Mouse (Mus musculus) stomach, embryonic 16.5 days (tissue): ENCODE results near the gene Dhrs4. TPM values are rescaled to one million over a fixed set of nuclear protein-coding genes. Genes with fewer than 3 reads are reported as not detected.

Experiments
- ATAC-seq: fragments of 200-750 bp; cut with Nextera tagmentation; 2 replicates; pipeline ENCODE4 v1.8.0; 2017; ENCODE audit warnings: moderate number of reproducible peaks, moderate TSS enrichment; ENCODE audit not compliant: insufficient read depth, low FRiP score
- H3K27ac ChIP-seq: fragments of 300-500 bp; sonication (generic); 2 replicates; pipeline ENCODE4 v1.5.1; 2014; ENCODE audit warnings: low read length
- H3K27me3 ChIP-seq: fragments of 300-500 bp; sonication (generic); 2 replicates; pipeline ENCODE4 v1.6.1; 2014; ENCODE audit warnings: low read length, control low read depth, mixed read lengths; ENCODE audit not compliant: control insufficient read depth, insufficient read depth
- H3K36me3 ChIP-seq: fragments of 300-500 bp; sonication (generic); 2 replicates; pipeline ENCODE4 v1.6.1; 2014; ENCODE audit warnings: low read length; ENCODE audit not compliant: control insufficient read depth, insufficient read depth
- H3K4me1 ChIP-seq: fragments of 300-500 bp; sonication (generic); 2 replicates; pipeline ENCODE4 v1.6.1; 2014; ENCODE audit warnings: low read length, control low read depth, mixed read lengths; ENCODE audit not compliant: control insufficient read depth, insufficient read depth
- H3K4me2 ChIP-seq: fragments of 300-500 bp; sonication (generic); 2 replicates; pipeline ENCODE4 v1.6.1; 2014; ENCODE audit warnings: low read depth, low read length, mixed read lengths
- H3K4me3 ChIP-seq: fragments of 300-500 bp; sonication (generic); replicated peaks from 2 replicates; pipeline ENCODE4 v1.5.1; 2014; ENCODE audit warnings: mild to moderate bottlenecking, low read length
- H3K9ac ChIP-seq: fragments of 300-500 bp; sonication (generic); 2 replicates; pipeline ENCODE4 v1.6.1; 2014; ENCODE audit warnings: low read length
- H3K9me3 ChIP-seq: fragments of 300-500 bp; sonication (generic); replicated peaks from 2 replicates; pipeline ENCODE4 v1.6.1; 2016; ENCODE audit warnings: low read length, control low read depth; ENCODE audit not compliant: control insufficient read depth
- WGBS: fragments of 180-500 bp; shearing (Covaris S2); extraction: QIAGEN DNeasy Blood & Tissue Kit; methylation state at CpG from one replicate; pipeline ENCODE4 v1.1.7; 2014; 5-methylcytosine and 5-hydroxymethylcytosine counted together
- polyA plus RNA-seq: library from polyadenylated mRNA; unstranded; fragments of >200 nt; fragmentation: Nextera tagmentation; extraction: Ambion mirVana; gene quantifications from 2 replicates; pipeline ENCODE4 v1.2.1, GENCODE M21; 2015

Gene Dhrs4
- polyA plus RNA-seq: 108 and 109 TPM in 2 replicates

DNA sequence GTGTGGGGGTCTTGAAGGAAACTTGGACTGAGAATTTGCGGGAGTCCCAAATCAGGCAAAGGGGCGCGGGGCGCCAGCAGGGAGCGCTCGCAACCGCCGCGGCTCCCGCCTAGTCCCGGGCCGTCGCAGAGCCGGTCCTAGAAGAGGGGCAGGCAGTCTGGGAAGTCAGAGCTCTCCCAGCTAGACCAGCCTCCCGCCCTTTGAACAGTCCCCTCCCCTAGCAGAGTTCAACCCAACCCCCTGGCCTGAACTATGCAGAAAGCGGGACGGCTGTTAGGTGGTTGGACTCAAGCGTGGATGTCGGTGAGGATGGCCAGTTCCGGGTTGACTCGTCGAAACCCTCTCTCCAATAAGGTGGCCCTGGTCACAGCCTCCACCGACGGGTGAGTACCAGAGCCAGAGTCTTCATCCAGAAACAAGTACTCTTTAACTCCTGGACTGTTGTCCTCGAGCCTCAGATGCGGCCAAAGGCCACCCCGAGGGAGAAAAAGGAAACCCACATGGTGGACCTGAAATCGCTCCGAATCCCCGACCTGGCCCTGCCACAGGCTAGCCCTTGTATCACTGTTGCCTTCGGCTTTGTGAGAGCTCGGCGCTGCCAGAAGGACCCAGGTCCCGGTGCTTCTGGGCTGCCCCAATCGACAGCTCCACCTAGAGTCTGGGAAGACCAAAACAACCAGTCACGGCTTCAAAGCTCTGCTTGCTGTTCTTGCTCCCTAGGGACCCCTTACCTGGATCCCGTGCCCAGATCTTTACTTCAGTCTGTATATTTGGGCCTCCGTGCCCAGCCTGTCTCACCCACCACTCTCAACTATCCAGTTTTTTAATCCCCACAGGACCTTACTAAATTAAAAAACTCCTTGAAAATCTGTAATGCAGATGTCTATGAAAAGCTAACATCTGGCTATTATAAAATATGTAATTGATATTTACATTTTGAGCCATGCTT lies at the start of gene Dhrs4:
Gene Dhrs4 (plus strand): TSS at position 108 of the 949 bp plus-strand sequence.
- no peaks in the 10 kb centered on the region for H3K9me3 ChIP-seq
- H3K27ac ChIP-seq: peak within 1 kb of the TSS; percentile 94
- 1% methylated on average over 38 of the region's 38 CpGs for WGBS
- no peaks in the 10 kb centered on the region for H3K27me3 ChIP-seq
- H3K4me1 ChIP-seq: peaks cover 5% of the 10 kb centered on the region; the same call in 1 of the 2 replicates
- peak within 1 kb of the TSS; percentile 93 for H3K9ac ChIP-seq
- H3K4me3 ChIP-seq: peak within 1 kb of the TSS; percentile 80
- ATAC-seq: peak; percentile 98
- peak within 1 kb of the TSS; percentile 72 for H3K4me2 ChIP-seq
- no peaks in the 10 kb centered on the region for H3K36me3 ChIP-seq

DNA sequence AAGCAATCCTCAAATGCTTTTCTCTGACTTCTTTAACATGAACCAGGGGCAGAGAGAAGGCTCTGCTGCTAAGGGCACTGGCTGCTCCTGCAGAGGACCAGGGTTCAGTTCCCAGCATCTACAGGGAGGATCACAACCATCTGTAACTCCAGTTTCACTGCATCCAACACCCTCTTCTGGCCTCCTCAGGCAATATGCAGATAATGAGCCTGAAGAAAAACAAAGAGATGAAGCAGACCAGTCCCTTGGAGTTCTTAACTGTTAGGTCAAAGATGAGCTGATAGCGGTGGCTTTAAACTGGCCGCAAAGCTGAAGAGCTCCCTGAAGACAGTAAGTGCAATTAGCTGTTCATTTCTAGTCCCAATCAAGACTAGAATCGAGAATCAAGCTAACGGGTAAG lies 48.3 kb upstream of the Dhrs4 start:
- no peaks in the 10 kb centered on the region for H3K36me3 ChIP-seq
- no peak overlapping the region for H3K9ac ChIP-seq
- 80% methylated on average over 4 of the region's 4 CpGs for WGBS
- no peaks in the 10 kb centered on the region for H3K27me3 ChIP-seq
- H3K4me2 ChIP-seq: no peak overlapping the region
- H3K27ac ChIP-seq: no peak overlapping the region
- no peaks in the 10 kb centered on the region for H3K9me3 ChIP-seq
- H3K4me1 ChIP-seq: no peaks in the 10 kb centered on the region
- no peak overlapping the region for H3K4me3 ChIP-seq
- no peak for ATAC-seq

DNA sequence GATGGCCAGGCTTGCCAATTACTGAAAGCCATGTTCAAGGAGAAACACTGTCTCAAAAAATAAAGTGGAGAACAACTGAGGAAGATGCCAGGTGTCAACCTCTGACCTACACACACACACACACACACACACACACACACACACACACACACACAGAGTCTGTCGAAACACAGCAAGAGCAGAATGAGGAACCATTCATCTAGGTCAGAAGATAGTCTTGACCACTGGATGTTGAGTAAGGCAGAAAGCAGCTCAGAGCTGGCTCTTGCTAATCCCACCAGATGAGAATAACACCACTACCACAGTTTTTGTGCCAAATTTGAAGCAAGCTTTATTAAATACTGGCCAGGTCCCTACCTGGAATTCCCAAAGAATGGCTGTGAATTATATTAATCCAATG lies 45.5 kb upstream of the Dhrs4 start:
- no peak overlapping the region for H3K9ac ChIP-seq
- ATAC-seq: no peak
- no peak overlapping the region for H3K4me3 ChIP-seq
- no peaks in the 10 kb centered on the region for H3K36me3 ChIP-seq
- no peaks in the 10 kb centered on the region for H3K4me1 ChIP-seq
- H3K9me3 ChIP-seq: no peaks in the 10 kb centered on the region
- H3K27ac ChIP-seq: no peak overlapping the region
- H3K4me2 ChIP-seq: no peak overlapping the region
- H3K27me3 ChIP-seq: no peaks in the 10 kb centered on the region
- WGBS: 63% methylated on average over 1 of the region's 1 CpGs

DNA sequence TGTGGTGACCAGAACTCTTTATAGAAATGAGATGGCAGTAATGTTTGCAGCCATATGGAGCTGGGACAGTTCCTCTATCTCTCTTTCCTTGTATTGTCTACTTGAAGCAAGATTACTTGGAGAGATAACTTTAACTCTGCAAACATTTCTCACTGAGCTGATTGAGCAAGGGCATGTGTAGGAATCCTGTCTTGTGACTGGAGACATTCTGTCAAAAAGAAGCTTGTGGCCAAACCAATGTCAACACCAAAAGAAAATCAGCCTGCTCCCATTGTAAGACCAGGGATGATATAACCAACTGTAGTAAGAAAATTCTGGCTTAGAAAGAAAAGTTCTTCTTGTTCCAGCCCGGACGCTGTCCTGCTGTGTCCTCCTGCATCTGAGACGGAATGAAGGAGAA lies 43.7 kb upstream of the Dhrs4 start:
- no peak overlapping the region for H3K4me2 ChIP-seq
- no peaks in the 10 kb centered on the region for H3K36me3 ChIP-seq
- no peak overlapping the region for H3K4me3 ChIP-seq
- 86% methylated on average over 3 of the region's 3 CpGs for WGBS
- no peak overlapping the region for H3K9ac ChIP-seq
- H3K27me3 ChIP-seq: no peaks in the 10 kb centered on the region
- H3K9me3 ChIP-seq: no peaks in the 10 kb centered on the region
- no peak overlapping the region for H3K27ac ChIP-seq
- ATAC-seq: no peak
- H3K4me1 ChIP-seq: no peaks in the 10 kb centered on the region

DNA sequence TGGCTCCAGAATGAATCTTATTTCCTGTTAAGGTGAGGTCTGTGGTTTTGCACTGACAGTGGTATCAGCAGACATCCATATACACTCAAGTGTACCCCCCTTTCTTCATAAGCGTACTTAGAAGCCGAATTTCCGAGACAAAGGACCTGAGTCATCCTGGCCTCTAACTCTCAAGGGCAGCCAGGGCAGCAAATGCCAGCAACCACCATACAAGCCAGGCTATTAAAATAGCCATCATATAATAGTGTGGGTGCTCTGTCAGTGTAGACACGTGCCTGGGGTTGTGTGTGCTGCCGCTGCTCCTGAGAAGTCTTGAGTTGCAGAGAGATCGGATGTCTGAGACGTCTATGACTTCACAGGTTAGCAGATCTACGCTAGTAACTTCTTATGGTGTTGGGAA lies 41.4 kb upstream of the Dhrs4 start:
- ATAC-seq: no peak
- no peak overlapping the region for H3K27ac ChIP-seq
- 88% methylated on average over 8 of the region's 8 CpGs for whole genome bisulfite sequencing
- no peaks in the 10 kb centered on the region for H3K36me3 ChIP-seq
- no peak overlapping the region for H3K4me2 ChIP-seq
- H3K4me1 ChIP-seq: no peaks in the 10 kb centered on the region
- H3K9ac ChIP-seq: no peak overlapping the region
- no peaks in the 10 kb centered on the region for H3K9me3 ChIP-seq
- H3K27me3 ChIP-seq: no peaks in the 10 kb centered on the region
- no peak overlapping the region for H3K4me3 ChIP-seq

DNA sequence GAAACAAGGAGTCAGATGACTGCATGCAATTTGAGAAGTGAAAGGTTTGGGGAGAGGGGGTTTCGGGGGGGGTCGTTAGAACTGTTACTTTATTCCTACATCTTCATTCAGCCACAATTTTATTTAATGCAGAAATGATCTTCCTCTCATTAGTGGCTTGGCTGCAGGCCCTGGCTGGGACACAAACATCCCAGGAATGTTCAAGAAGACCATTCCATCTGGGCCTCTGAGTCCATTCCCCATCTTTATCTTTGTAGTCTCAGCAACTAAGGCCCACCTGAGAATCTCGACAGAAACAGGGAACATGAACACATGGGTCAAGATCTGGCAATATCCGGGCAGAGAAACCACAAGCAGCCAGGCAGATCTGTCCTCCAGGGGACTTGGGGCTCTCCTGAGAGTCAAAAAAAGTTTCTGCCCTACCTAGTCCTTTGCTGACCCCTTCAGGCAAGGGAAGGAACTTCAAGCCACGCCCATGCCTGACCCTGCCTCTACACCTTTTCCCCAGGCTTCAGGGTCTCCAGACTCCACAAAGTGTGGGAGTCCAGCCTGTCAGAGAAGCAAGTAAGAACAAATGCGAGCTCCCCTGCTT lies 40.3 kb upstream of the Dhrs4 start:
- H3K36me3 ChIP-seq: no peaks in the 10 kb centered on the region
- ATAC-seq: no peak
- H3K4me2 ChIP-seq: no peak overlapping the region
- H3K9me3 ChIP-seq: no peaks in the 10 kb centered on the region
- H3K4me3 ChIP-seq: no peak overlapping the region
- H3K9ac ChIP-seq: no peak overlapping the region
- no peaks in the 10 kb centered on the region for H3K27me3 ChIP-seq
- 28% methylated on average over 6 of the region's 6 CpGs for WGBS
- no peaks in the 10 kb centered on the region for H3K4me1 ChIP-seq
- no peak overlapping the region for H3K27ac ChIP-seq

DNA sequence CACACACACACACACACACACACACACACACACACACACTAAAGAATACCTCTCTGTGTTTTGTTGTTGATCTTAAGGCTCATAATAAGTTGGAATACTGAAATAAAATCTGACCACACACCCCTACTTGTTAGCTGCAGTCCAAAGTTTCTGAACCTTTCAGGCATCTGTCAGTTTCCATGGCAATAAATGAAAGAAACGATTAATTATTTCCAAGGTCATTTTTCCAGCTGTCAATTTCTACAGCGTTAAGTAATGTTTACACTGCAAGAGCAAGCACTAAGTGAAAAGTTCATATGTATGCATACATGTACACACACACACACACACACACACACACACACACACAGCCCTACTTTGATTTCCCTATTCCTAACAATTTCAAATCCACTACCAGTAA lies 20.9 kb upstream of the Dhrs4 start:
- ATAC-seq: no peak
- Histone ChIP-seq H3K4me1 (0 out of 2 replicates have a peak, but pooled peaks cover 5% of the 10 kb centered on the region), H3K9me3 (peaks cover 3% of the 10 kb centered on the region; the same call in 1 of the 2 replicates), H3K36me3 (no peaks in the 10 kb centered on the region), H3K4me2 (no peak overlapping the region), H3K27me3 (no peaks in the 10 kb centered on the region), H3K27ac (no peak overlapping the region), H3K4me3 (no peak overlapping the region), H3K9ac (no peak overlapping the region)
- 31% methylated on average over 2 of the region's 2 CpGs for WGBS

DNA sequence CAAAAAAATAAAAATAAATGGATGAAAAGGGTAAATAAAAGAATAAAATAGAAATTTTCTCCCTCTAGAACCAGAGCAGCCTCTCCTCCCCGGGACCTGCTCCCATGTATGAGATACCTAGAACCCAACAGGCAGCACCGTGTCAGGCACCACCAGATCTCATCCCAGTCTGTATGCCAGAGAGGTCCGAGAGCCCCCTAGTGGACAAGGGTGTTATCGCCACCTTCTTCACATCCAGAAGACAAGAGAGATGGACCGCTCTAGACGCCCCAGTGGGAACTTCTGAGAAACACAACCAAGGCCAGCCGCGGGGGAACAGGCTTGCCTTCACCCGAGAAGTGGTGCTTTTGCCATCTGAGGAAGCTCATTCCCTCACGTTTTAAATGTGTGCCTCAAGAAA lies 20.3 kb upstream of the Dhrs4 start:
- Histone ChIP-seq H3K4me2 (no peak overlapping the region), H3K4me3 (no peak overlapping the region), H3K9me3 (peaks cover 3% of the 10 kb centered on the region; the same call in 1 of the 2 replicates), H3K36me3 (no peaks in the 10 kb centered on the region), H3K27ac (no peak overlapping the region), H3K4me1 (0 out of 2 replicates have a peak, but pooled peaks cover 5% of the 10 kb centered on the region), H3K27me3 (no peaks in the 10 kb centered on the region), H3K9ac (no peak overlapping the region)
- no peak for ATAC-seq
- WGBS: 28% methylated on average over 10 of the region's 10 CpGs

DNA sequence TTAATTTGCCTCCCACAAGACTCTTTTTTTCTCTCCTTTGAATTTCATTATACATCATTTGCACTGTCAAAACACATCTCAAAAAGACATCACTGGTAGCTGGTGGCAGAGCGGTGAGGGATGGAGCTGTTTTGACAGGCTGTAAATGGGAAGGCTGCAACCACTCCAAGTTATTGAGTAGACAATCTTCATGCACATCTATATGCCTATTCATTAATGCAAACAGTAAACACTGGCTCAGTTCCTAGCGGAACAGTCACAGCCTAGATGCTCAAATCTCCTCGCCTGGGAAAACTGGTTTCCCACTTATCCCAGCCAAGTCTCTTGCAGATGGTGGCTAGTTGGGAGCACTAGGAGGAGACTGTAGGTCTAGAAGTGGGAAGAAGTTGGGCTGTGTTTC lies 19.8 kb upstream of the Dhrs4 start:
- 67% methylated on average over 3 of the region's 3 CpGs for WGBS
- no peaks in the 10 kb centered on the region for H3K27me3 ChIP-seq
- 0 out of 2 replicates have a peak, but pooled peaks cover 5% of the 10 kb centered on the region for H3K4me1 ChIP-seq
- no peak overlapping the region for H3K9ac ChIP-seq
- no peak overlapping the region for H3K4me3 ChIP-seq
- peaks cover 3% of the 10 kb centered on the region; the same call in 1 of the 2 replicates for H3K9me3 ChIP-seq
- no peak overlapping the region for H3K4me2 ChIP-seq
- H3K27ac ChIP-seq: no peak overlapping the region
- H3K36me3 ChIP-seq: no peaks in the 10 kb centered on the region
- no peak for ATAC-seq
